Mouse (Mus musculus): ENCODE results near the gene Limd1. TPM values are rescaled to one million over a fixed set of nuclear protein-coding genes. Genes with fewer than 3 reads are reported as not detected.

Limd1 gene
- polyA plus RNA-seq, 1 experiment from 2014 or later = 37.3 TPM

GRCm38 (mm10) chr9:123468406-123469085 is 10.0 kb upstream of the Limd1 start:
- WGBS = 75% methylated on average over 5 of the region's 5 CpGs
- H3K9me3 ChIP-seq = no peaks in the 10 kb centered on the region
- H3K27me3 ChIP-seq (replicated peaks) = no peaks in the 10 kb centered on the region
- H3K4me1 ChIP-seq = no peaks in the 10 kb centered on the region
- H3K36me3 ChIP-seq = 0 out of 2 replicates have a peak, but pooled peaks cover under 1% of the 10 kb centered on the region
- no peak overlapping the region for H3K4me3 ChIP-seq
- ATAC-seq (ENCODE audit: low FRiP score, low read depth) = no peak
- H3K4me2 ChIP-seq (replicated peaks) = no peak overlapping the region
- no peak overlapping the region for H3K27ac ChIP-seq
- no peak overlapping the region for H3K9ac ChIP-seq

GRCm38 (mm10) chr9:123469087-123469486 is 9.4 kb upstream of the Limd1 start:
- Histone ChIP-seq H3K36me3 (no peaks in the 10 kb centered on the region), H3K27ac (no peak overlapping the region), H3K4me2 (replicated peaks) (no peak overlapping the region), H3K9ac (no peak overlapping the region), H3K27me3 (replicated peaks) (no peaks in the 10 kb centered on the region), H3K4me1 (no peaks in the 10 kb centered on the region), H3K4me3 (no peak overlapping the region), H3K9me3 (no peaks in the 10 kb centered on the region)
- ATAC-seq (ENCODE audit: low FRiP score, low read depth) = no peak

- Histone ChIP-seq H3K36me3 (no peaks in the 10 kb centered on the region), H3K4me2 (replicated peaks) (no peak overlapping the region), H3K27ac (no peak overlapping the region), H3K4me1 (peaks cover 5% of the 10 kb centered on the region), H3K9me3 (no peaks in the 10 kb centered on the region), H3K9ac (no peak overlapping the region), H3K27me3 (replicated peaks) (no peaks in the 10 kb centered on the region), H3K4me3 (no peak overlapping the region)
- ATAC-seq (ENCODE audit: low FRiP score, low read depth) = no peak
Observed at GRCm38 (mm10) chr9:123473377-123473776, 5.1 kb upstream of the Limd1 start.

- ATAC-seq (ENCODE audit: low FRiP score, low read depth) = no peak
- peaks cover 25% of the 10 kb centered on the region for H3K4me1 ChIP-seq
- 83% methylated on average over 1 of the region's 1 CpGs for WGBS
- no peak overlapping the region for H3K4me3 ChIP-seq
- H3K9ac ChIP-seq = no peak overlapping the region
- no peak overlapping the region for H3K27ac ChIP-seq
- H3K27me3 ChIP-seq (replicated peaks) = no peaks in the 10 kb centered on the region
- no peak overlapping the region for H3K4me2 ChIP-seq (replicated peaks)
- H3K9me3 ChIP-seq = no peaks in the 10 kb centered on the region
- H3K36me3 ChIP-seq = no peaks in the 10 kb centered on the region
Observed at GRCm38 (mm10) chr9:123475569-123475968, 2.9 kb upstream of the Limd1 start.

GRCm38 (mm10) chr9:123478031-123478585 is 398 bp upstream of the Limd1 start:
- Histone ChIP-seq H3K27me3 (replicated peaks) (no peaks in the 10 kb centered on the region), H3K4me2 (replicated peaks) (peak overlapping the region; percentile 82), H3K9me3 (no peaks in the 10 kb centered on the region), H3K4me3 (peak overlapping the region; percentile 66), H3K4me1 (peaks cover 44% of the 10 kb centered on the region), H3K36me3 (no peaks in the 10 kb centered on the region), H3K9ac (no peak overlapping the region), H3K27ac (no peak overlapping the region)
- ATAC-seq (ENCODE audit: low FRiP score, low read depth) = peak; percentile 81
- under 1% methylated on average over 27 of the region's 29 CpGs for WGBS

GRCm38 (mm10) chr9:123479196-123479669 is 727 bp downstream of the Limd1 start:
- peak overlapping the region; percentile 66 for H3K4me3 ChIP-seq
- ATAC-seq (ENCODE audit: low FRiP score, low read depth) = peak; percentile 39
- no peaks in the 10 kb centered on the region for H3K9me3 ChIP-seq
- H3K4me2 ChIP-seq (replicated peaks) = peak overlapping the region; percentile 82
- H3K27ac ChIP-seq = no peak overlapping the region
- WGBS = 24% methylated on average over 17 of the region's 17 CpGs
- H3K36me3 ChIP-seq = peaks cover 2% of the 10 kb centered on the region; the same call in 1 of the 2 replicates
- H3K9ac ChIP-seq = peak overlapping the region; percentile 72
- H3K4me1 ChIP-seq = peaks cover 44% of the 10 kb centered on the region
- H3K27me3 ChIP-seq (replicated peaks) = no peaks in the 10 kb centered on the region

GRCm38 (mm10) chr9:123479876-123480252 is 1.4 kb downstream of the Limd1 start:
- no peak overlapping the region for H3K27ac ChIP-seq
- H3K27me3 ChIP-seq (replicated peaks) = no peaks in the 10 kb centered on the region
- H3K36me3 ChIP-seq = peaks cover 3% of the 10 kb centered on the region; the same call in 1 of the 2 replicates

GRCm38 (mm10) chr9:123480253-123480921 is 1.9 kb downstream of the Limd1 start:
- H3K4me3 ChIP-seq = peak overlapping the region; percentile 66
- no peak overlapping the region for H3K27ac ChIP-seq
- H3K4me1 ChIP-seq = peaks cover 44% of the 10 kb centered on the region
- no peaks in the 10 kb centered on the region for H3K9me3 ChIP-seq
- no peak for ATAC-seq (ENCODE audit: low FRiP score, low read depth)
- WGBS = 88% methylated on average over 18 of the region's 18 CpGs
- peaks cover 3% of the 10 kb centered on the region; the same call in 1 of the 2 replicates for H3K36me3 ChIP-seq
- peak overlapping the region; percentile 82 for H3K4me2 ChIP-seq (replicated peaks)
- 0 out of 2 replicates have a peak overlapping the region, but pooled peaks have one; percentile 72 for H3K9ac ChIP-seq
- H3K27me3 ChIP-seq (replicated peaks) = no peaks in the 10 kb centered on the region

More at GRCm38 (mm10) chr9:123479876-123480252, 1.4 kb downstream of the Limd1 start:
- 92% methylated on average over 8 of the region's 8 CpGs for WGBS
- Histone ChIP-seq H3K4me2 (replicated peaks) (peak overlapping the region; percentile 82), H3K4me1 (peaks cover 44% of the 10 kb centered on the region), H3K9me3 (no peaks in the 10 kb centered on the region), H3K4me3 (peak overlapping the region; percentile 66), H3K9ac (peak overlapping the region; percentile 72; the same call in 1 of the 2 replicates)
- ATAC-seq (ENCODE audit: low FRiP score, low read depth) = 0 out of 2 replicates have a peak, but pooled peaks have one; percentile 2

GRCm38 (mm10) chr9:123481136-123481535 is 2.6 kb downstream of the Limd1 start:
- Histone ChIP-seq H3K9ac (no peak overlapping the region), H3K4me3 (0 out of 2 replicates have a peak overlapping the region, but pooled peaks have one; percentile 5), H3K9me3 (no peaks in the 10 kb centered on the region), H3K4me2 (replicated peaks) (peak overlapping the region; percentile 82), H3K36me3 (peaks cover 3% of the 10 kb centered on the region; the same call in 1 of the 2 replicates), H3K27me3 (replicated peaks) (no peaks in the 10 kb centered on the region), H3K4me1 (peaks cover 44% of the 10 kb centered on the region), H3K27ac (no peak overlapping the region)
- WGBS = 80% methylated on average over 7 of the region's 7 CpGs
- ATAC-seq (ENCODE audit: low FRiP score, low read depth) = no peak

- H3K36me3 ChIP-seq = peaks cover 3% of the 10 kb centered on the region; the same call in 1 of the 2 replicates
- no peaks in the 10 kb centered on the region for H3K9me3 ChIP-seq
- WGBS = 100% methylated on average over 1 of the region's 1 CpGs
- H3K9ac ChIP-seq = no peak overlapping the region
- no peak for ATAC-seq (ENCODE audit: low FRiP score, low read depth)
- H3K4me3 ChIP-seq = no peak overlapping the region
- no peak overlapping the region for H3K27ac ChIP-seq
- peaks cover 38% of the 10 kb centered on the region for H3K4me1 ChIP-seq
- no peak overlapping the region for H3K4me2 ChIP-seq (replicated peaks)
- no peaks in the 10 kb centered on the region for H3K27me3 ChIP-seq (replicated peaks)
Observed at GRCm38 (mm10) chr9:123483598-123483997, 5.1 kb downstream of the Limd1 start.

GRCm38 (mm10) chr9:123484830-123485229 is 6.3 kb downstream of the Limd1 start:
- WGBS = 88% methylated on average over 3 of the region's 3 CpGs
- no peak overlapping the region for H3K27ac ChIP-seq
- peaks cover 3% of the 10 kb centered on the region; the same call in 1 of the 2 replicates for H3K36me3 ChIP-seq
- H3K9me3 ChIP-seq = no peaks in the 10 kb centered on the region
- H3K9ac ChIP-seq = no peak overlapping the region
- no peak overlapping the region for H3K4me2 ChIP-seq (replicated peaks)
- H3K4me1 ChIP-seq = peaks cover 27% of the 10 kb centered on the region
- ATAC-seq (ENCODE audit: low FRiP score, low read depth) = no peak
- H3K27me3 ChIP-seq (replicated peaks) = no peaks in the 10 kb centered on the region
- H3K4me3 ChIP-seq = no peak overlapping the region

GRCm38 (mm10) chr9:123485561-123485960 is 7.1 kb downstream of the Limd1 start:
- H3K9ac ChIP-seq = no peak overlapping the region
- no peak overlapping the region for H3K4me3 ChIP-seq
- no peaks in the 10 kb centered on the region for H3K27me3 ChIP-seq (replicated peaks)
- peaks cover 3% of the 10 kb centered on the region; the same call in 1 of the 2 replicates for H3K36me3 ChIP-seq
- H3K9me3 ChIP-seq = no peaks in the 10 kb centered on the region
- WGBS = 92% methylated on average over 4 of the region's 4 CpGs
- no peak for ATAC-seq (ENCODE audit: low FRiP score, low read depth)
- H3K27ac ChIP-seq = no peak overlapping the region
- peaks cover 21% of the 10 kb centered on the region for H3K4me1 ChIP-seq
- H3K4me2 ChIP-seq (replicated peaks) = no peak overlapping the region
